ENCODE assay signal across 26 mouse cellular contexts in genomic region chr14:58336148-58336547, GRCm38 (mm10).
"Had no signal": no experiment of that assay in that cellular context is flagged by ENCODE, and none has a peak within 500 bp of the region (broad histone marks: within the 10 kb centered on the region; RNA-seq: fewer than 3 reads in every experiment).

No protein-coding gene starts in this region.

- H3K4me1 ChIP-seq: hindbrain, embryonic 10.5 days; hindbrain, embryonic 12.5 days; intestine, embryonic 15.5 days; limb, embryonic 10.5 days; limb, embryonic 12.5 days; liver, embryonic 13.5 days had no signal

- DNase-seq: gastrocnemius, adult 2 months; gastrocnemius, postnatal 10 days; gastrocnemius, postnatal 25 days; heart, postnatal 10 days; heart, postnatal 4 days; kidney, adult 18-20 months; kidney, adult 8-10 months; kidney, postnatal 10 days; kidney, postnatal 25 days; kidney, postnatal 4 days; liver; liver, embryonic 13.5 days had no signal

- H3K4me3 ChIP-seq: gastrocnemius, adult 2 months; heart, embryonic 10.5 days; heart, embryonic 12.5 days; hindbrain, embryonic 10.5 days; hindbrain, embryonic 12.5 days; intestine, embryonic 15.5 days; layer of hippocampus, adult 2 months; left cerebral cortex, adult 2 months; limb, embryonic 10.5 days; limb, embryonic 12.5 days; liver, embryonic 13.5 days had no signal

- H3K27me3 ChIP-seq: heart, embryonic 12.5 days; hindbrain, embryonic 12.5 days; intestine, embryonic 15.5 days; limb, embryonic 12.5 days; liver, embryonic 13.5 days had no signal

- H3K27ac ChIP-seq: gastrocnemius, adult 2 months; hindbrain, embryonic 10.5 days; hindbrain, embryonic 12.5 days; hindbrain, embryonic 14.5 days; intestine, embryonic 15.5 days; layer of hippocampus, adult 2 months; left cerebral cortex, adult 2 months; limb, embryonic 10.5 days; limb, embryonic 12.5 days; liver, embryonic 13.5 days had no signal

- ATAC-seq: hindbrain, embryonic 16.5 days; inflammation-experienced regulatory T-cells, adult 6 months; intestine, embryonic 15.5 days; intestine, postnatal 0 days had no signal

- H3K9me3 ChIP-seq: heart, embryonic 10.5 days; hindbrain, embryonic 10.5 days; intestine, embryonic 15.5 days; limb, embryonic 10.5 days had no signal

- H3K36me3 ChIP-seq: heart, embryonic 10.5 days; heart, embryonic 12.5 days; hindbrain, embryonic 10.5 days; hindbrain, embryonic 12.5 days; intestine, embryonic 15.5 days; limb, embryonic 10.5 days; limb, embryonic 12.5 days; liver, embryonic 13.5 days had no signal

- H3K9ac ChIP-seq: heart, embryonic 12.5 days; hindbrain, embryonic 12.5 days; hindbrain, embryonic 14.5 days; intestine, embryonic 15.5 days; limb, embryonic 12.5 days; liver, embryonic 13.5 days had no signal

- H3K4me2 ChIP-seq: heart, embryonic 12.5 days; hindbrain, embryonic 12.5 days; hindbrain, embryonic 14.5 days; intestine, embryonic 15.5 days; limb, embryonic 12.5 days; liver, embryonic 11.5 days; liver, embryonic 13.5 days had no signal
